Mouse (Mus musculus): ENCODE measurements at regions not wholly inside any gene's neighbourhood (a gene's known extent, or its start where the extent isn't known, plus 50 kb on each side); places are given as distances from the start of the nearest gene placed in this dataset.

- DNase-seq (ENCODE audit: low spot score): no peak
Observed at GRCm38 (mm10) chr14:67626181-67626580, 1617.2 kb upstream of the Gulo start.

GRCm38 (mm10) chr14:67623841-67624480 lies 1615.0 kb upstream of the Gulo start:
- no peak for DNase-seq (ENCODE audit: low spot score)

- no peak for DNase-seq (ENCODE audit: low spot score)
Observed at GRCm38 (mm10) chr14:67622911-67623310, 1613.9 kb upstream of the Gulo start.

GRCm38 (mm10) chr14:67621486-67621885 lies 1612.5 kb upstream of the Gulo start:
- no peak for DNase-seq (ENCODE audit: low spot score)

- DNase-seq (ENCODE audit: low spot score): peak; percentile 21
Observed at GRCm38 (mm10) chr14:67620854-67621476, 1612.0 kb upstream of the Gulo start.

GRCm38 (mm10) chr14:67619571-67619970 lies 1610.6 kb upstream of the Gulo start:
- DNase-seq (ENCODE audit: low spot score): no peak

GRCm38 (mm10) chr14:67614369-67614768 lies 1605.4 kb upstream of the Gulo start:
- DNase-seq (ENCODE audit: low spot score): no peak

GRCm38 (mm10) chr14:67613691-67614090 lies 1604.7 kb upstream of the Gulo start:
- no peak for DNase-seq (ENCODE audit: low spot score)

- DNase-seq (ENCODE audit: low spot score): no peak
Observed at GRCm38 (mm10) chr14:67613221-67613620, 1604.2 kb upstream of the Gulo start.

- DNase-seq (ENCODE audit: low spot score): no peak
Observed at GRCm38 (mm10) chr14:67612471-67612870, 1603.5 kb upstream of the Gulo start.

GRCm38 (mm10) chr14:67608262-67608661 lies 1599.3 kb upstream of the Gulo start:
- no peak for DNase-seq (ENCODE audit: low spot score)

GRCm38 (mm10) chr14:67602960-67603359 lies 1594.0 kb upstream of the Gulo start:
- no peak for DNase-seq (ENCODE audit: low spot score)

- DNase-seq (ENCODE audit: low spot score): no peak
Observed at GRCm38 (mm10) chr14:67599734-67600133, 1590.7 kb upstream of the Gulo start.

GRCm38 (mm10) chr14:67588627-67589026 lies 1579.6 kb upstream of the Gulo start:
- DNase-seq (ENCODE audit: low spot score): no peak

- no peak for DNase-seq (ENCODE audit: low spot score)
Observed at GRCm38 (mm10) chr14:67584456-67585048, 1575.5 kb upstream of the Gulo start.

- DNase-seq (ENCODE audit: low spot score): no peak
Observed at GRCm38 (mm10) chr14:67582201-67582782, 1573.3 kb upstream of the Gulo start.

- no peak for DNase-seq (ENCODE audit: low spot score)
Observed at GRCm38 (mm10) chr14:67574346-67574949, 1565.4 kb upstream of the Gulo start.

GRCm38 (mm10) chr14:67573451-67573995 lies 1564.5 kb upstream of the Gulo start:
- DNase-seq (ENCODE audit: low spot score): no peak

- DNase-seq (ENCODE audit: low spot score): no peak
Observed at GRCm38 (mm10) chr14:67569744-67570322, 1560.8 kb upstream of the Gulo start.

- DNase-seq (ENCODE audit: low spot score): no peak
Observed at GRCm38 (mm10) chr14:67568896-67569743, 1560.1 kb upstream of the Gulo start.

GRCm38 (mm10) chr14:67554897-67555296 lies 1545.9 kb upstream of the Gulo start:
- no peak for DNase-seq (ENCODE audit: low spot score)
